Mouse (Mus musculus): Measurements from ENCODE around the gene Hsd17b7.
"Not testable (repeated sequence)": the region's sequence is repeated elsewhere in the genome, so short reads cannot be mapped to it uniquely, and the experiment has no call there.

Hsd17b7 gene

GRCm38 (mm10) chr1:169968792-169969515, at the start of gene Hsd17b7:
TSS of gene Hsd17b7 (minus strand) at chr1:169969241.
- DNase-seq (ENCODE audit: low spot score): peak; percentile 96

GRCm38 (mm10) chr1:170014784-170015183, 45.7 kb upstream of the Hsd17b7 start:
- no peak for DNase-seq (ENCODE audit: low spot score)

DNA sequence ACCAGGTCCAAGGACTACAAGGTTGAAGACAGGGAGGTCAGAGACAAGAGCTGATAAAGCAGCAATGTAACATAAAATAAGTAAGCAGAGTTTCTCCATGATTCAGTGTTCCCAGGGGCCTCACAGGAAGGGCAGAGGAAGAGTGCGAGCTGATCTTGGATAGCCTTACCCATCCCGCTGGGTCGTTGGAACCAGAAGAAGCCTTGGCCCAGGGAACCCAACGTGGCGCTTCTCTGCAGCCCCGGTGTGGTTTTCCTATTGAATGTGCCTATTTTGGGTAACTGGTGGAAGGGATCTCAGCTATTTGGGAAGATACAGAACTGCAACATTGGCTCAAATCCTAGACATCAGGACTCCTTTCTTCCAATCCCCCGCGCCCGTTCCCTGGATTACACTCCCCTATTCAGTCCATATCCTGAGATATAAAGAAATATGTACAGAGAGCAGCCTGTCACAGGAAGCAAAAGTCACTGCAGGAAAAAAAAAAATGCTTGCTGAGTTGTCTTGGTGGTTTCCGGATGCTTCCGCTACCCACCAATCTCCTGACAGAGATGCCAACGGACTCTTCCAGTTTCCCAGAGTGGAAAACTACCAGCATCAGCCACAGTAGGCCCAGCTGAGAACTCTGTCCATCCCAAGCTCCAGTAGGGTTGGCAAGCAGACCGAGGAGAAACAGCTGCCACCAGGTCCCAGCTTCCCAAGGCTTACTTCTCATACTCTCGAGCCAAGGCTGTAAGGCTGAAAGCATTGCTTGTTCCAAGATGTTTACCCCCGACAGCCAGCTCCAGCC, 41.9 kb upstream of the Hsd17b7 start:
- no peak for DNase-seq (ENCODE audit: low spot score)

DNA sequence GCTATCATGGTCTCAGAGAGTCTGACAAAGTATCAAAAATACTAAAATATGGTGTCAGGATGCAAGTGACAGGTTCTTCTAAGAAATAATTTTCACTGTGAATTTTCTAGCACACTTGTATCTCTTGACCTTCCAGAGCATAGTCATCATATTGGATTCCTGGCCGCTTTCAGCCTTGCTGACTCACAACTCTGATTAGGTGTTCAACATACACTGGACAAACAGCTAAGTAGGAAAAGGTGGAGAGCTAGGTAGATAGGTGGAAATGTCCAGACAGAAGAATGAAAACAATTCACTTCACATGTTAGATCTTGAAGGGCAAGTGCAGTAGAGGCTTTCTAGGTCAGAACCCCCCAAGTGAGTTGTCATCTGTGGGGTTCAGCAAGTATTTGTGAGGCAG, 40.3 kb upstream of the Hsd17b7 start:
- DNase-seq (ENCODE audit: low spot score): no peak

DNA sequence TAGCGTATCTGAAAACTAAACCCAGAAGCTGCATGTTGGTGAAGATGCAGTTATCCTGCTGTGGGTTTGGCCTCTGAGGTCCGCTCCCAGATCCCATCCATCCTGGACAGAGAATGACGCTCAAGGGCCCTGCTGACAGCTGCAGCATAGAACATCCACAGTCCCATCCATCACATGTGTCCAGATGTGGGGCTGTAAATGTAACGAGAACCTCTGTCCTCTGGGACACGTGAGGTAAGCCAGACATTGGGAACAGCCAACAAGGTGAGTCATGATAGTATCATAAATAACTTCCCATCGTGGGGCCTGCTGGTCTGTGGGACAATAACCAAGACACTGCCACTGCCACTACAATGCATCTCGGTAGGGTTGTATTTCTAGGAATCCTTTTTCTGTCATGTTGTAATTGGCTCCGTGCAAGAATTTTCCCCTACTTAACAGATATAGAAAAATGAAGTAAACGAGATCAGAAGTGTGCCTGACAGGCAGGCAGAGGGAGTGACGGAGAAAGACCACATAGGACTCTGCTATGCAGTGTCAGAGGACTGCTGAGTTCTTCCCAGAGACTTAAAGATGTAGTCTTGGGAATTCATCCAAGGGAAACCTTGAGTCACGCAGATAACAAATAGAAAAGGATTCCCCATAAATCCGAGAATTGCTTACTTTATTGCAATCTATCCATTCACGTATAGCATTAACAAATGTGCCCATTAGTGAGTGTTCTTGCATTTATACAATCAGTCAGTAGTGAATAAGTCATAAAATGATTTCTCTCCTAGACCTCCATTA, 39.6 kb upstream of the Hsd17b7 start:
- DNase-seq (ENCODE audit: low spot score): no peak

DNA sequence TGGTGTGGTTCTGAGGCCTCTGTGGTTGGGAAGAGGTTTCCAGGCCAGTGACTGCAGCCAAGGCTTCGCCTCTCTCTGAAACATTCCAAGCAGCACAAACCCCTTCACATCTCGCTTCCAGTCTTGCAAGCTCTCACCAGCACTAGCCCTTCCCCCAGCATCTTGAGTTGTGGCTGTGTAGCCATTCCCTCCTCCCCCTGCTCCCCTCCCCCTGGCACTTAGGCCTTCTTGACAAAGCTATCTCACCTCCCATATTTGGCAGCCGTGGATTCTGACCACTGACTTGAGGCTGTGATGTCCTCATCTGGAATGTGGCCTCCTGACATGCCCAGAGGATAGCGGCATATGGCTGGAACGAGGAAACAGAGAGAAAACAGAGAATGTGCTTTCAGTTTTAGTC, 37.5 kb upstream of the Hsd17b7 start:
- no peak for DNase-seq (ENCODE audit: low spot score)

GRCm38 (mm10) chr1:170005297-170005696, 36.3 kb upstream of the Hsd17b7 start:
- no peak for DNase-seq (ENCODE audit: low spot score)

GRCm38 (mm10) chr1:169993901-169994300, 24.9 kb upstream of the Hsd17b7 start:
- DNase-seq (ENCODE audit: low spot score): not testable (repeated sequence)

- DNase-seq (ENCODE audit: low spot score): no peak
These were observed 17.1 kb upstream of the Hsd17b7 start for GRCm38 (mm10) chr1:169986166-169986565.

GRCm38 (mm10) chr1:169977621-169978020, 8.6 kb upstream of the Hsd17b7 start:
- no peak for DNase-seq (ENCODE audit: low spot score)

GRCm38 (mm10) chr1:169971998-169972397, 3.0 kb upstream of the Hsd17b7 start:
- DNase-seq (ENCODE audit: low spot score): no peak

DNA sequence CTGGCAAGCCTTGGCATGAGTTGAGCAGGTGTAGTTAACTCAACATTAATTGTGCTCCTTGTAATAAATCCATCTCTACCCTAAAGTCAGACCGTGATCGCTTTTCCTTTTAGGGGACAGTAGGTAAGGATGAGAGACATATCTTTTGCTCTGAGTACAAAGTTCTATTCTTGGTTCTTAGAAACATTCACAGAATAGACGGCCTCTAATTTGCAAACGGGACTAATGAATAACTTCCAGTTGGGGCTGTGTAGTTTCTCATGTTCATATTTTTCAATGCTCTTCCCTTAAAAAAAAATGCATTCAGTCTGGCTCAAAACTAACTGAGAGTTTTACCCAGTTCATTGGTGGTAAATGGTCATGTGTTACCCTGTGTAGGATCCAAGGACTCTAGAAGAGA, 1.9 kb upstream of the Hsd17b7 start:
- no peak for DNase-seq (ENCODE audit: low spot score)

- no peak for DNase-seq (ENCODE audit: low spot score)
These were observed 460 bp upstream of the Hsd17b7 start for GRCm38 (mm10) chr1:169969516-169969886.

DNA sequence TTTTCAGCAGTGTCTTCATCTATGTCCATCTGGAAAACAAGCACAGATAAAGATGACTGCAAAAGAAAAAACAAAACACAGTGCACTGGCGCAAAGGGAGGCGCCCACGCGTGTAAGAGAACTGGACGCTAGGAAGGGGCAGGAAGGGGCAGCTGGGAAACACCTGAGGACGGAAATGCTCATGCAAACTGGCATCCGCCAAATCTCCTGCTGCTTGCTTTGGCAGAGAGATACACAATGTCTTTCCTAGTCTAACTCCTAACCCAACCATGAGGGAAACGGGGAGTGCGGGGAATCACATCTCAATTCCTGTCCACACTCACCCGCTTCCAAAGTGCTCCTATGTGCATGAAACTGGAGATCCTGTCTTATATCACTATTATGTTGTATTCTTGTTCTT, 15.9 kb downstream of the Hsd17b7 start:
- DNase-seq (ENCODE audit: low spot score): no peak

GRCm38 (mm10) chr1:169952636-169953035, 16.4 kb downstream of the Hsd17b7 start:
- DNase-seq (ENCODE audit: low spot score): no peak

GRCm38 (mm10) chr1:169951561-169951960, 17.5 kb downstream of the Hsd17b7 start:
- DNase-seq (ENCODE audit: low spot score): no peak

GRCm38 (mm10) chr1:169950651-169951050, 18.4 kb downstream of the Hsd17b7 start:
- DNase-seq (ENCODE audit: low spot score): no peak

DNA sequence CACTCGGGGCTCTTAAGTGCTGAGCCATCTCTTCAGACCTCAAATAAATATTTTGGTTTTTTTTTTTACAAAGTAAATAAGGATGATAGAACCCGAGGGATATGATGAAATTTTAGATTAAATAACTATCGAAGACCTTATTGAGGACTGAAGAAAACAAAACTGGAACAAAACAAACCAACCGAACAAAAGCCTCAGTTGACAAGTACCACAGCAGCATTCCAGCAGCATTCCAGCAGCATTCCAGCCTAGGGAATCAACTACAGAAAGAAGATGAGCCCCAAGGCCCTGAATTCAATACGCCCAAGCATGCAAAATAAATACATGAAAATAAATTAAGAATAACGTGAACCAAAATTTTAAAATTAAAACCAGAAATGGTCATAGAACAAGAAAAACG, 19.1 kb downstream of the Hsd17b7 start:
- DNase-seq (ENCODE audit: low spot score): no peak

DNA sequence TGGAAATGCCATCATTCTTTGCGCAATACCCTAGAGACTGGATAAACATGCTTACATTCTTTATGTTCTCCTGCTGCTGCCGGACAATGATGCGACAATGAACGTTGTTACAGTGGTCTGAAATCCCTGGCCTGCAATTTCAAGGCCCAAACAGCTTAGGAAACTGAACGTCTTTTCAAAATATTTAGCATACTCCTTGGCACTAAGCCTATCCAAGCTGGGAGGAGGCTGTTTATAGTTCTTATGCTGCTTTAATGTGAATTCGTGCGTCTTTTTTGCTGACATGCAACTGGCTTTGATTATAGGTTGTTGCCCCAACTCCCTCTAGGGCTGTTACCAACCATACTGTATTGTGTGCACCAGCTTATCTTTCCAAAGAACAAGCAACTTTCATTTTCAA, 20.2 kb downstream of the Hsd17b7 start:
- no peak for DNase-seq (ENCODE audit: low spot score)

- DNase-seq (ENCODE audit: low spot score): no peak
These were observed 20.8 kb downstream of the Hsd17b7 start for GRCm38 (mm10) chr1:169948280-169948679.

GRCm38 (mm10) chr1:169947654-169948053, 21.4 kb downstream of the Hsd17b7 start:
- no peak for DNase-seq (ENCODE audit: low spot score)

DNA sequence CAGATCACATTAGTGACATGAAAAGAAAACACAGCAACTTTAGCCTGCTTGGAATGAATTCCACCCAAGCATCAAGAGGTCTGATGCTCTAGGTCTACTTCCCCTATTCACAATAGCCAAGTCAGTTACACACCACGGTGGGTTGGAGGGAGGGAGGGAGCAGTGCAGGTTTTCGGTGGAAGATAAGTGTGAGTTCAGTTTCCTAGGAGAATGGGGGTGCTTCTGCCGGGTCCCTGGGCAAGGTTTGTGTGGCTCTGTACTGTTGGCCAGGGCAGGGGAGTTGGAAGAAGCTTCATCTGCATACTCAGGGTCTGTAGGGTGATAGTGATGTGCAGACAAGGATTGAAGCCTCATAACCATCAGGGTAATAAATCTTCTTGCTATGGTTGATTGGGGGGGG, 23.0 kb downstream of the Hsd17b7 start:
- DNase-seq (ENCODE audit: low spot score): no peak

GRCm38 (mm10) chr1:169939345-169939744, 29.7 kb downstream of the Hsd17b7 start:
- DNase-seq (ENCODE audit: low spot score): no peak
